Mouse (Mus musculus) large intestine, adult 2 months (tissue): Measurements from ENCODE around the gene Zp3. TPM values are rescaled to one million over a fixed set of nuclear protein-coding genes. Genes with fewer than 3 reads are reported as not detected.

Experiments used
- polyA plus RNA-seq: library from polyadenylated mRNA; depleted of rRNA; stranded (reverse); fragments of >200 nt; gene quantifications from 2 replicates; pipeline ENCODE4 v1.2.3, GENCODE M21; 2012; rRNA removed

The Zp3 gene
- polyA plus RNA-seq, 1 experiment = not detected

Other genes with a start within 250 kb of the Zp3 start
- gene Tmem120a, start 235.7 kb upstream of the Zp3 start, polyA plus RNA-seq = 118 and 186 TPM in 2 replicates
- 0.16 and 0.23 TPM in 2 replicates for gene Styxl1, start 201.7 kb upstream of the Zp3 start, polyA plus RNA-seq
- 922 and 1,860 TPM in 2 replicates for gene Mdh2, start 201.6 kb upstream of the Zp3 start, polyA plus RNA-seq
- gene Srrm3, start 173.2 kb upstream of the Zp3 start, polyA plus RNA-seq = 0.15 and 0.17 TPM in 2 replicates
- 119 and 133 TPM in 2 replicates for gene Hspb1, start 92.2 kb upstream of the Zp3 start, polyA plus RNA-seq
- 41.6 and 44.1 TPM in 2 replicates for gene Ywhag, start 45.5 kb upstream of the Zp3 start, polyA plus RNA-seq
- gene Ssc4d, start 5.6 kb upstream of the Zp3 start, polyA plus RNA-seq = 4.6 and 4.9 TPM in 2 replicates
- gene Dtx2, start 14.7 kb downstream of the Zp3 start, polyA plus RNA-seq = 10.1 and 13.6 TPM in 2 replicates
- 4.0 and 10.9 TPM in 2 replicates for gene Upk3b, start 58.4 kb downstream of the Zp3 start, polyA plus RNA-seq
- 1.3 and 1.6 TPM in 2 replicates for gene Upk3bl, start 74.4 kb downstream of the Zp3 start, polyA plus RNA-seq
- 30.9 and 33.5 TPM in 2 replicates for gene Rasa4, start 103.8 kb downstream of the Zp3 start, polyA plus RNA-seq
- 106 and 116 TPM in 2 replicates for gene Polr2j, start 136.5 kb downstream of the Zp3 start, polyA plus RNA-seq
- gene Lrwd1, start 156.0 kb downstream of the Zp3 start, polyA plus RNA-seq = 20.9 and 25.0 TPM in 2 replicates
- 19.7 and 21.5 TPM in 2 replicates for gene Alkbh4, start 156.0 kb downstream of the Zp3 start, polyA plus RNA-seq
- 25.3 and 37.0 TPM in 2 replicates for gene Orai2, start 190.6 kb downstream of the Zp3 start, polyA plus RNA-seq
- 10.4 and 12.0 TPM in 2 replicates for gene Prkrip1, start 218.9 kb downstream of the Zp3 start, polyA plus RNA-seq